Mouse (Mus musculus): Measurements from ENCODE around the gene Upk3a. TPM values are rescaled to one million over a fixed set of nuclear protein-coding genes. Genes with fewer than 3 reads are reported as not detected.

The Upk3a gene
- polyA plus RNA-seq, 1 experiment: 4.7 TPM

DNA sequence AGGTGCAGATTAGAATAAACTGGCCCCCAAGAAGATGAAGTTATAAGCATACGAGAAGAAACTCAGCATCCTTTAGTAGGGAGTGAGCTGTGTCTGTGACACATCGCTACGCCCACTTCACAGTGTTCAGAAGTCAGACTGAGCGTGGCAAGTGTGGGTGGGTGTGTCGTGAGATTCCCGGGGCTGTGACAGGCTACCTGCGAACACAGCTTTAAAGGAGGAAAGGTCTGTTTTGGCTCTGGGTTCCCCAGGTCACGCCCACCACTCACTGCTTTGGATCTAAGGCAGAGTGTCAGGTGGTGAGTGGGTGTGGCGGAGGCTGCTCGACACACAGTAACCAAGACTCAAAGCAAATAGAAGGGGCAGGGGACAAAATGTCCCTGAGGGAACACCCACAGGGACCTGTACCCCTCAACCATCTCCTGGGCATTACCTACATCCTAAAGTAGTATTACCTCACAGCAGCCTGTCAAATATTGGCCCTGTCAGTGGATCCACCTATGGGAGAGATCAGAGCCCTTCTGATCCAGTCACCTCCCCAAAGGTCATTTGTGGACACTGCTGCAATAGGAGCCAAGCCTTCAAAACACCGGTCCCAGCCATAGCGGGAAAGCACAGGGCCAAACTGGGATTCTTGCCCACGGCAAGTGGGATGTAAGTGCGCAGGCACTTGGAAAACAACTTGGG lies 19.0 kb upstream of the Upk3a start:
- 86% methylated on average over 14 of the region's 14 CpGs for WGBS
- Histone ChIP-seq H3K4me3 (ENCODE audit: control insufficient read depth, insufficient read depth, low read length) (no peak overlapping the region), H3K27me3 (ENCODE audit: control insufficient read depth, insufficient read depth, low read length) (no peaks in the 10 kb centered on the region), H3K27ac (ENCODE audit: control insufficient read depth, insufficient read depth, low read length) (no peak overlapping the region), H3K4me1 (replicated peaks; ENCODE audit: control insufficient read depth, insufficient read depth, low read length) (no peaks in the 10 kb centered on the region), H3K36me3 (ENCODE audit: control insufficient read depth, insufficient read depth, low read length) (no peaks in the 10 kb centered on the region)
- TF ChIP-seq CTCF (IDR thresholded peaks at IDR 0.05; ENCODE audit: borderline replicate concordance, control insufficient read depth, extremely low read depth, insufficient read depth, low read length, poor library complexity) (no peak), POLR2A (IDR thresholded peaks at IDR 0.05; ENCODE audit: control insufficient read depth, extremely low read depth, insufficient read depth, low read length, poor library complexity) (no peak)
- DNase-seq: no peak

- H3K36me3 ChIP-seq (ENCODE audit: control insufficient read depth, insufficient read depth, low read length): no peaks in the 10 kb centered on the region
- H3K27ac ChIP-seq (ENCODE audit: control insufficient read depth, insufficient read depth, low read length): no peak overlapping the region
- 81% methylated on average over 7 of the region's 7 CpGs for WGBS
- H3K4me1 ChIP-seq (replicated peaks; ENCODE audit: control insufficient read depth, insufficient read depth, low read length): no peaks in the 10 kb centered on the region
- no peaks in the 10 kb centered on the region for H3K27me3 ChIP-seq (ENCODE audit: control insufficient read depth, insufficient read depth, low read length)
- no peak for DNase-seq
- H3K4me3 ChIP-seq (ENCODE audit: control insufficient read depth, insufficient read depth, low read length): no peak overlapping the region
- no peak for TF ChIP-seq CTCF (IDR thresholded peaks at IDR 0.05; ENCODE audit: borderline replicate concordance, control insufficient read depth, extremely low read depth, insufficient read depth, low read length, poor library complexity)
- TF ChIP-seq POLR2A (IDR thresholded peaks at IDR 0.05; ENCODE audit: control insufficient read depth, extremely low read depth, insufficient read depth, low read length, poor library complexity): no peak
These were observed 17.0 kb upstream of the Upk3a start for GRCm38 (mm10) chr15:84999911-85000310.

- Histone ChIP-seq H3K4me3 (ENCODE audit: control insufficient read depth, insufficient read depth, low read length) (no peak overlapping the region), H3K27ac (ENCODE audit: control insufficient read depth, insufficient read depth, low read length) (no peak overlapping the region), H3K36me3 (ENCODE audit: control insufficient read depth, insufficient read depth, low read length) (no peaks in the 10 kb centered on the region), H3K4me1 (replicated peaks; ENCODE audit: control insufficient read depth, insufficient read depth, low read length) (no peaks in the 10 kb centered on the region), H3K27me3 (ENCODE audit: control insufficient read depth, insufficient read depth, low read length) (no peaks in the 10 kb centered on the region)
- TF ChIP-seq CTCF (IDR thresholded peaks at IDR 0.05; ENCODE audit: borderline replicate concordance, control insufficient read depth, extremely low read depth, insufficient read depth, low read length, poor library complexity) (peak; percentile 97), POLR2A (IDR thresholded peaks at IDR 0.05; ENCODE audit: control insufficient read depth, extremely low read depth, insufficient read depth, low read length, poor library complexity) (no peak)
- WGBS: 30% methylated on average over 29 of the region's 29 CpGs
- DNase-seq: peak; percentile 84
These were observed 15.7 kb upstream of the Upk3a start for GRCm38 (mm10) chr15:85000984-85001982.

GRCm38 (mm10) chr15:85009666-85010065 lies 7.3 kb upstream of the Upk3a start:
- Histone ChIP-seq H3K4me3 (ENCODE audit: control insufficient read depth, insufficient read depth, low read length) (no peak overlapping the region), H3K4me1 (replicated peaks; ENCODE audit: control insufficient read depth, insufficient read depth, low read length) (no peaks in the 10 kb centered on the region), H3K27me3 (ENCODE audit: control insufficient read depth, insufficient read depth, low read length) (no peaks in the 10 kb centered on the region), H3K36me3 (ENCODE audit: control insufficient read depth, insufficient read depth, low read length) (no peaks in the 10 kb centered on the region), H3K27ac (ENCODE audit: control insufficient read depth, insufficient read depth, low read length) (no peak overlapping the region)
- no peak for DNase-seq
- no peak for TF ChIP-seq POLR2A (IDR thresholded peaks at IDR 0.05; ENCODE audit: control insufficient read depth, extremely low read depth, insufficient read depth, low read length, poor library complexity)
- TF ChIP-seq CTCF (IDR thresholded peaks at IDR 0.05; ENCODE audit: borderline replicate concordance, control insufficient read depth, extremely low read depth, insufficient read depth, low read length, poor library complexity): no peak
- whole genome bisulfite sequencing: 90% methylated on average over 8 of the region's 8 CpGs

DNA sequence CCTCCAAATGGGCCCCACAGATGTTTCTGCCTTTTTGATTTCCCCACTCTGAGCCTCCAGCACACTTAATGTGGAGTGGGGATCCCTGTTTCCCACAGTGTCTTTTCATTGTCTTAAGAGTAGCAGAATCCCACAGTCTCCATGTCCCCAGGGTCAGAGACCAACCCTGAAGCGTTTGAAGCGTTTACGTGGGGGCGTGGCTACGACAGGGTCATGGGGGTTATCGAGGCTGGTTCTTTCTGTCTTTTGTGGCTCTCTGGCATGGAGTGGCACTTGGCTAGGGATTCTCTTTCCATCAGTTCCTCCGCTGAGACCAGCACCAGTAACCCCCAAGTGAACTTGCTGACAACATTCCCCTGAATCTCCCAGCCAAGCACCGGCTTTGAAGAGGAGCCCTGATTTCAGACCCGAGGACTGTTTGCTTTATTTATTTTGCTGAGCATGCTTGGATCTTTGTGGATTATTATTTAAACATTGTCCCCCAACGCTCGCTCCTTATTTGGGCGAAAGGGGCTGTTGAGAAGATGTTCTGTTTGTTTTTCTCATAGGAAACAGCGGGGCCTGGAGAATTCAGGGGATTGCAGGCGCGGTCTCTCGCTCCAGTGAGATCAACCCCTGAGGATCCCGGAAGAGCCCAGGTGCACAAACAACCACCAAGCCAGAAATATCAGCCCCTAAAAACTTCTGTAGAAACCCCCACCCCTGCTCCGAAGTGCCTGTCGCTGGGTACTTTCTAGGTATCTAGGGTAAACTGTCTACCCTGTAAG lies 4.9 kb upstream of the Upk3a start:
- DNase-seq: no peak
- whole genome bisulfite sequencing: 65% methylated on average over 19 of the region's 19 CpGs
- TF ChIP-seq POLR2A (IDR thresholded peaks at IDR 0.05; ENCODE audit: control insufficient read depth, extremely low read depth, insufficient read depth, low read length, poor library complexity) (no peak), CTCF (IDR thresholded peaks at IDR 0.05; ENCODE audit: borderline replicate concordance, control insufficient read depth, extremely low read depth, insufficient read depth, low read length, poor library complexity) (no peak)
- H3K36me3 ChIP-seq (ENCODE audit: control insufficient read depth, insufficient read depth, low read length): no peaks in the 10 kb centered on the region
- no peak overlapping the region for H3K27ac ChIP-seq (ENCODE audit: control insufficient read depth, insufficient read depth, low read length)
- H3K4me1 ChIP-seq (replicated peaks; ENCODE audit: control insufficient read depth, insufficient read depth, low read length): no peaks in the 10 kb centered on the region
- H3K4me3 ChIP-seq (ENCODE audit: control insufficient read depth, insufficient read depth, low read length): no peak overlapping the region
- no peaks in the 10 kb centered on the region for H3K27me3 ChIP-seq (ENCODE audit: control insufficient read depth, insufficient read depth, low read length)

- TF ChIP-seq CTCF (IDR thresholded peaks at IDR 0.05; ENCODE audit: borderline replicate concordance, control insufficient read depth, extremely low read depth, insufficient read depth, low read length, poor library complexity) (no peak), POLR2A (IDR thresholded peaks at IDR 0.05; ENCODE audit: control insufficient read depth, extremely low read depth, insufficient read depth, low read length, poor library complexity) (no peak)
- Histone ChIP-seq H3K4me3 (ENCODE audit: control insufficient read depth, insufficient read depth, low read length) (no peak overlapping the region), H3K27me3 (ENCODE audit: control insufficient read depth, insufficient read depth, low read length) (no peaks in the 10 kb centered on the region), H3K27ac (ENCODE audit: control insufficient read depth, insufficient read depth, low read length) (no peak overlapping the region), H3K36me3 (ENCODE audit: control insufficient read depth, insufficient read depth, low read length) (no peaks in the 10 kb centered on the region), H3K4me1 (replicated peaks; ENCODE audit: control insufficient read depth, insufficient read depth, low read length) (no peaks in the 10 kb centered on the region)
- 47% methylated on average over 2 of the region's 2 CpGs for WGBS
- DNase-seq: no peak
These were observed 4.3 kb upstream of the Upk3a start for GRCm38 (mm10) chr15:85012662-85013054.

All from thymus, adult 2 months (tissue).